Mouse (Mus musculus): Measurements from ENCODE around the gene Cdh13. TPM values are rescaled to one million over a fixed set of nuclear protein-coding genes. Genes with fewer than 3 reads are reported as not detected.

The Cdh13 gene
- polyA plus RNA-seq, 1 experiment: 4.5 TPM

- Histone ChIP-seq H3K27me3 (ENCODE audit: control insufficient read depth, insufficient read depth, low read length) (no peaks in the 10 kb centered on the region), H3K27ac (ENCODE audit: control insufficient read depth, insufficient read depth, low read depth, low read length) (no peak overlapping the region), H3K4me3 (ENCODE audit: control insufficient read depth, low read depth, low read length) (no peak overlapping the region), H3K36me3 (ENCODE audit: control insufficient read depth, insufficient read depth, low read length) (no peaks in the 10 kb centered on the region), H3K4me1 (ENCODE audit: control insufficient read depth, insufficient read depth, low read length) (no peaks in the 10 kb centered on the region)
- TF ChIP-seq CTCF (IDR thresholded peaks at IDR 0.05; ENCODE audit: control insufficient read depth, insufficient read depth, insufficient replicate concordance, low read depth, low read length) (no peak), POLR2A (IDR thresholded peaks at IDR 0.05; ENCODE audit: control insufficient read depth, low read depth, low read length) (no peak)
These were observed 378.7 kb downstream of the Cdh13 start for GRCm38 (mm10) chr8:118662001-118662829.

- TF ChIP-seq POLR2A (IDR thresholded peaks at IDR 0.05; ENCODE audit: control insufficient read depth, low read depth, low read length) (no peak), CTCF (IDR thresholded peaks at IDR 0.05; ENCODE audit: control insufficient read depth, insufficient read depth, insufficient replicate concordance, low read depth, low read length) (no peak)
- H3K4me3 ChIP-seq (ENCODE audit: control insufficient read depth, low read depth, low read length): no peak overlapping the region
- no peaks in the 10 kb centered on the region for H3K36me3 ChIP-seq (ENCODE audit: control insufficient read depth, insufficient read depth, low read length)
- no peaks in the 10 kb centered on the region for H3K4me1 ChIP-seq (ENCODE audit: control insufficient read depth, insufficient read depth, low read length)
- H3K27me3 ChIP-seq (ENCODE audit: control insufficient read depth, insufficient read depth, low read length): no peaks in the 10 kb centered on the region
- H3K27ac ChIP-seq (ENCODE audit: control insufficient read depth, insufficient read depth, low read depth, low read length): no peak overlapping the region
These were observed 381.5 kb downstream of the Cdh13 start for GRCm38 (mm10) chr8:118665081-118665480.

GRCm38 (mm10) chr8:118667736-118668135, 384.2 kb downstream of the Cdh13 start:
- H3K27ac ChIP-seq (ENCODE audit: control insufficient read depth, insufficient read depth, low read depth, low read length): no peak overlapping the region
- H3K36me3 ChIP-seq (ENCODE audit: control insufficient read depth, insufficient read depth, low read length): no peaks in the 10 kb centered on the region
- H3K4me1 ChIP-seq (ENCODE audit: control insufficient read depth, insufficient read depth, low read length): no peaks in the 10 kb centered on the region
- H3K4me3 ChIP-seq (ENCODE audit: control insufficient read depth, low read depth, low read length): no peak overlapping the region
- TF ChIP-seq CTCF (IDR thresholded peaks at IDR 0.05; ENCODE audit: control insufficient read depth, insufficient read depth, insufficient replicate concordance, low read depth, low read length) (no peak), POLR2A (IDR thresholded peaks at IDR 0.05; ENCODE audit: control insufficient read depth, low read depth, low read length) (no peak)
- H3K27me3 ChIP-seq (ENCODE audit: control insufficient read depth, insufficient read depth, low read length): no peaks in the 10 kb centered on the region

GRCm38 (mm10) chr8:118676233-118676632, 392.7 kb downstream of the Cdh13 start:
- no peaks in the 10 kb centered on the region for H3K27me3 ChIP-seq (ENCODE audit: control insufficient read depth, insufficient read depth, low read length)
- no peak for TF ChIP-seq POLR2A (IDR thresholded peaks at IDR 0.05; ENCODE audit: control insufficient read depth, low read depth, low read length)
- TF ChIP-seq CTCF (IDR thresholded peaks at IDR 0.05; ENCODE audit: control insufficient read depth, insufficient read depth, insufficient replicate concordance, low read depth, low read length): no peak
- no peaks in the 10 kb centered on the region for H3K4me1 ChIP-seq (ENCODE audit: control insufficient read depth, insufficient read depth, low read length)
- H3K27ac ChIP-seq (ENCODE audit: control insufficient read depth, insufficient read depth, low read depth, low read length): no peak overlapping the region
- H3K4me3 ChIP-seq (ENCODE audit: control insufficient read depth, low read depth, low read length): no peak overlapping the region
- H3K36me3 ChIP-seq (ENCODE audit: control insufficient read depth, insufficient read depth, low read length): no peaks in the 10 kb centered on the region

GRCm38 (mm10) chr8:118679347-118679746, 395.8 kb downstream of the Cdh13 start:
- no peak overlapping the region for H3K4me3 ChIP-seq (ENCODE audit: control insufficient read depth, low read depth, low read length)
- TF ChIP-seq CTCF (IDR thresholded peaks at IDR 0.05; ENCODE audit: control insufficient read depth, insufficient read depth, insufficient replicate concordance, low read depth, low read length) (no peak), POLR2A (IDR thresholded peaks at IDR 0.05; ENCODE audit: control insufficient read depth, low read depth, low read length) (no peak)

GRCm38 (mm10) chr8:118683386-118683785, 399.9 kb downstream of the Cdh13 start:
- Histone ChIP-seq H3K27me3 (ENCODE audit: control insufficient read depth, insufficient read depth, low read length) (no peaks in the 10 kb centered on the region), H3K4me1 (ENCODE audit: control insufficient read depth, insufficient read depth, low read length) (no peaks in the 10 kb centered on the region), H3K4me3 (ENCODE audit: control insufficient read depth, low read depth, low read length) (no peak overlapping the region), H3K36me3 (ENCODE audit: control insufficient read depth, insufficient read depth, low read length) (no peaks in the 10 kb centered on the region), H3K27ac (ENCODE audit: control insufficient read depth, insufficient read depth, low read depth, low read length) (no peak overlapping the region)
- TF ChIP-seq POLR2A (IDR thresholded peaks at IDR 0.05; ENCODE audit: control insufficient read depth, low read depth, low read length): no peak
- TF ChIP-seq CTCF (IDR thresholded peaks at IDR 0.05; ENCODE audit: control insufficient read depth, insufficient read depth, insufficient replicate concordance, low read depth, low read length): no peak

More at GRCm38 (mm10) chr8:118679347-118679746, 395.8 kb downstream of the Cdh13 start:
- no peaks in the 10 kb centered on the region for H3K4me1 ChIP-seq (ENCODE audit: control insufficient read depth, insufficient read depth, low read length)
- no peaks in the 10 kb centered on the region for H3K36me3 ChIP-seq (ENCODE audit: control insufficient read depth, insufficient read depth, low read length)
- no peak overlapping the region for H3K27ac ChIP-seq (ENCODE audit: control insufficient read depth, insufficient read depth, low read depth, low read length)
- no peaks in the 10 kb centered on the region for H3K27me3 ChIP-seq (ENCODE audit: control insufficient read depth, insufficient read depth, low read length)

- no peaks in the 10 kb centered on the region for H3K36me3 ChIP-seq (ENCODE audit: control insufficient read depth, insufficient read depth, low read length)
- no peaks in the 10 kb centered on the region for H3K27me3 ChIP-seq (ENCODE audit: control insufficient read depth, insufficient read depth, low read length)
- TF ChIP-seq CTCF (IDR thresholded peaks at IDR 0.05; ENCODE audit: control insufficient read depth, insufficient read depth, insufficient replicate concordance, low read depth, low read length): no peak
- no peak for TF ChIP-seq POLR2A (IDR thresholded peaks at IDR 0.05; ENCODE audit: control insufficient read depth, low read depth, low read length)
- H3K4me3 ChIP-seq (ENCODE audit: control insufficient read depth, low read depth, low read length): no peak overlapping the region
- H3K27ac ChIP-seq (ENCODE audit: control insufficient read depth, insufficient read depth, low read depth, low read length): no peak overlapping the region
- H3K4me1 ChIP-seq (ENCODE audit: control insufficient read depth, insufficient read depth, low read length): no peaks in the 10 kb centered on the region
These were observed 402.3 kb downstream of the Cdh13 start for GRCm38 (mm10) chr8:118685863-118686262.
